Mouse (Mus musculus) right cerebral cortex, postnatal 25 days (tissue): Measurements from ENCODE around the gene Hltf.
"Not testable (repeated sequence)": the region's sequence is repeated elsewhere in the genome, so short reads cannot be mapped to it uniquely, and the experiment has no call there.

Experiments
- DNase-seq: peaks from one replicate; pipeline ENCODE4 v3.0.0; 2022

Hltf gene

DNA sequence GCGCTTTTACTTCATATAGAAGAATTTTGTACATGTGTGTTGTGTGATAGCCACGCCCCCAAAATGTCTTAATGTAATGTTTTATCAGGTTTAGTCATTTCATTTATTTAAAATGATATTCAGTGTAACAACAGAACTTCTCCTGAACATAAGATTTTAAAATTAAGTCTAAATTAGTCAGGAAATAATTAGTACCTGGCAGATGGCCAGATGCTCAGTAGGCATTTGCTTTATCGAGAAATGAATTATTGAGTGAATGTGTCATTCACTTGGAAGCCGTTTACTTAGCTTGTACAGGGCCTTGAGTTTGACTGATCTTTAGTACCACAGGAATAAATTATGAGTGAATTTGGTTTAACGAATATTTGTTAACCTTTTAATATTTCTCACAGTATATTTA is 51.3 kb downstream of the Hltf start:
- DNase-seq = no peak

DNA sequence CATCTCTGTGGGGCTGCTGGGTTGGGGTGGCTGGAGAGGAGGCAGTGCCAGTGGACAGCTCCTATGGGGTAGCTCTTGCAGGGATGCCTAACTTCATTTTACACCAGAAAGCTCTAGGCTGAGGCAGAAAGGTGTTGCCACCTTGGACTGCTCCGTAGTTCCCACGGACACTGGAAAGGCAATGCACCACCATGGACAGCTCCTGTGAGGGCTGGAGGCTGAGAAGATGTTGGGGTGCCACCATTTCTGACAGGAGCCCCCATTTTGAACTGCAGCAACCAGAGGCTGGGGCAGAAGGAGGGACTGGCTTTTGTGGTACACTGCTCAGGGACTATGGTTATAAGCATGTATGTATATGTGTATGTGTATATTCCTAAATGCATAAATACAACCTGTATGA is 54.3 kb downstream of the Hltf start:
- DNase-seq = no peak

DNA sequence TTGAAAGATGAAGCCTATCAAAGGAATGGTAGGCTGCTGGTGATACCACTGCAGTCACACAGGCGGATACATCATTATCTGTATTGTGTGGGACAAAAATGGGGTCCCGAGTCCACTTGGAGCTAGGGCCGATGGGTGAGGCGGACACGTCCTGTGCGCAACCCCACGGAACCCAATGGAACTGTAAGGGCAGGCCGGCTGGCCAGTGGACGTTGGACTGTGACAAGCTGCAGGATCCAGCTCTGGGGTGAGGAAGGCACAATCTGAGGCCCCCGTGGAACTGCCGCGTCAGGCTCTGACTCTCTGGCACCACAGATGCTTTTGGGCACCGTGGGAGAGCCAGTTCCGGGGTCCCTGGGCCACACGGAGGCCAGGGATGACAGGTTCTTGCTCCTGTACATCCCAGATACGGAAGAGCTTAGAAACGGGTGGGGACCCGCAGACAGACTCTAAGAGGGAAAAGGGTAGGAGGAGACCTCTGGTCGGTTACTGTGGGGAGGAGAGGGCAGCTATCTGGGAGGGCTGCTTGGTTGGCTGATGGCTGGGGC is 61.5 kb downstream of the Hltf start:
- DNase-seq = no peak

DNA sequence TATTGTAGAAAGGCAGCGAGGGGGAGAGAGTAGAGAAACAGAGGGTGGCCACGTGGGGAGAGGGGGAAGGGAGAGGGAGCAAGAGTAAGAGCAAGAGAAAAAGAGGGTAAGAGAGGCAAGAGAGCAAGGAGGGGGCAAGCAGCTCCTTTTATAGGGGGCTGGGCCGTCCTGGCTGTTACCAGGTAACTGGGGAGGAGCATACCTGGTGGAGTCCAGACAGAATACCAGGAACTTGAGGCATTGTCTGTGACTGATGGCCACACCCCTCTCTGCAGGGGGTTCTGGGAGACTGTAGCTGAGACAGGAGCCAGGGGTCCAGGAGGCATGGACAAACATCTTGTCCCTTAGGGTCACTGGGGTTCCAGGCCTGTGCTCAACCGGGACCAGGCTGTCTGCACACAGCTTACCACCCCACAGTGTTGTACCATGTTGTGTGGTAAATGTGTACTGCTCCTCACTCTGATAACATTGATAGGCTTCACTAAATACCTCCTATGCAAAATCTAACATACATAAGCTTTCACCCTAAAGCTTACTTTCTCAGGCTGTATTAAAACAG is 62.2 kb downstream of the Hltf start:
- no peak for DNase-seq

DNA sequence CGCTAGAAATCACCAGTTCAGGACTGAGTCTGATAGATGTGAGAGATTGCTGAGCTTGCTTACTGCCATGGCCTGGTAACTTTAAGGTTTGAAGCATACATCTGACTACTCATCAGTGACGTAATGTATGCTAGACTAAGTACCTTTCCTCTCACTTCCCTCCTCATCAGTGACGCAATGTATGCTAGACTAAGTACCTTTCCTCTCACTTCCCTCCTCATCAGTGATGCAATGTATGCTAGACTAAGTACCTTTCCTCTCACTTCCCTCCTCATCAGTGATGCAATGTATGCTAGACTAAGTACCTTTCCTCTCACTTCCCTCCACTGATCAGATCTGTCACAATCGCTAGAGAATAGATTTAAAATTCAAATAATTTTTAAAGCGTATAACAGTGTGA is 64.0 kb downstream of the Hltf start:
- not testable (repeated sequence) for DNase-seq

DNA sequence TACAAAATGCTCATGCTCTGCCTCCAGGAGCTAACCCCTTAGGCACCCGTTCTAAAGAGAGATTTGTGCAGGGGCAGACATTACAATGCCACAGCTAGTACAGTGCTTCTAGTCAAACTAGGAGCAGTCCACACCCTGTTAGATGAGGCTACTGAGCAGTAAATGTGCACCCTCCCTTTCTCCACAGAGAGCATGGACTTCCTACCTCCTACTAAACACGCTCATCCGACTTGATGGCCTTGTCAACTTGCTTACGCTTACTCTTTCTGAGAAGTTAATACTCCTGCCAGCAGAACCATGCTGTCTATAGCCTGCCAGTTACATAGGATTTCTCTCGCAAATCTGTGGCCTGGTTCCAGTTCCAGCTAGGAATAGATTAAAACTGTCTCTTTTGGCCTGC is 68.0 kb downstream of the Hltf start:
- no peak for DNase-seq

DNA sequence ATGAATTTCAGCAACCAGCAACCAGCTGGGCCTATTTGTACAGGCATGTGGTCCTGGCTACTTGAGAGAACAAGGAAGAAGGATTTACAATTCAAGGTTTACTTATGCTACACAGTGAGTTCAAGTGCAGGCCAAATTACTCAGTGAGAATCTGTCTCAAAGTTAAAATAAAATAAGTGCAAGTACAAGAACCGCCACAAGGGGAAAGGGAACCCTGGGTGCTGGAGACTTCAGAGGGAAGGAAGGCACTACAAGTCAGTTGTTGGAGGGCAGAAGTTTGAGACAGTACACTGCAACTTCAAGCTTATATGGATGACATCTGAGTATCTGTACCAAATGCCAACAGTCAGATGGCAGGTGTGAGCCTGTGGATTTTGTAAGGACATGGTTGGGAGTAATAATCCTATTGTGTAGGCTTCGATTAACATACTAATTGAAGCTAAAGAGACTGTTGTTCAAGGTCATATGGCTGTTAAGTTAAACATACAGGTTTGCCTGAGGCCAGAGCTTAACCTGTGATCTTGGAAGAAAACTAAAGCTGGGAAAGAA is 69.5 kb downstream of the Hltf start:
- DNase-seq = no peak

DNA sequence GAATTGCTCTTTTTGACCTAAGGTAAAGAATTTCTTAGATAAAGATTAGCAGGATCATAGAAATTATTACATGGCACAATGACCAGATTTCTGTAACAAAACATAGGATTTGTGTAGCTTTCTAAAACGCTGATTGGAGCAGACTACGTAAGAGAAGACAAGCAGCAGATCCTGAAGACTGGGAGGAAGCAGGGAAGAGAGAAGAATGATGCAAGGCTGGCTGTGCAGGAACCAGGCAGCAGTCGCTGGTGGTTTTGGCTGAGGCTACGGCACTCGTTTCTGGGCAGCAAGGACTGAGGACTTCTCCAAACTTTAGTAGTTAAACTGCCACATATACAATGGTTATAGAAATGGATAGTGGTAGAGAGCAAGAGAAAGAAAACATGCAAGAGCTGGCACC is 71.9 kb downstream of the Hltf start:
- DNase-seq = no peak

DNA sequence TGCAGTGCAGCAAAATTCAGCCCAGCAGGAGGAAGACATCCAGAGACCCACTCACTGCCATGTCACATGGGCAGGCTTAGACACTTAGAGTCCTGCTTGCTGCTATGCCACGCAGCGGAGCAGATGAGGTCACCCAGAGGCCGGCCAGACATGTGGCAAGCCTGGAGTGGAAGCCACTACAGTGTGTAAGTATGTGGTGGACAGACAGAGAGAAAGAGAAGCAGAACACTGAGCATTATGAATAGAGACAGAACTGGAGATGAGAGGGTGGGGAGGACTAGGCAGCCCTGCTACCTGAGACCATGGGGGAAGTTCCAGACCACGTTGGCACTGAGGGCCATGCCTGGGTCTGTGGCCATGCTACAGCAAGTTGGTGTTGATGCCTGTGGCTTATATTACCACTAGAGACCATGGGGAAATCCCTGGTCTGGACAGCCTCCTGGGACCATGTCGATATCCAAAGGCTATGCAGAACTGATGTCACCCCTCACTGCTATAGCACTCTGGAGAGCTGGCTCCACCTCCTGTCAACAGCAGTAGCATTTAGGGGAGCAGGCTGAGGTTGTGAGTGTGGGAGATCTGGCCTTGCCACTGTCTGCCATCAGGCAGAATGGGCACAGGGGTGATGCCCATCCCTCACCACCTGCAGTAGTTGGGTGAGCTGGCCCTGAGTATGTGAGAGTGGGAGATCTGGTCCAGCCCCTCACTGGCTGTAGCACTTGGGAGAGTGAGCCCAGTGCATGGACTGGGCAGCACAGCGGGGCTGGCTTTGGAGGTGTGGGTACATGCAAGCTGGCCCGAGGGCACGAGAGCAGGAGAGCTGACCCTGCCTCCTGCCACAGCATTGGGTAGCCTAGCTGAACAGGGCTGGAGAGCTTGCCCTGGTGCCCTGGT is 73.1 kb downstream of the Hltf start:
- no peak for DNase-seq

DNA sequence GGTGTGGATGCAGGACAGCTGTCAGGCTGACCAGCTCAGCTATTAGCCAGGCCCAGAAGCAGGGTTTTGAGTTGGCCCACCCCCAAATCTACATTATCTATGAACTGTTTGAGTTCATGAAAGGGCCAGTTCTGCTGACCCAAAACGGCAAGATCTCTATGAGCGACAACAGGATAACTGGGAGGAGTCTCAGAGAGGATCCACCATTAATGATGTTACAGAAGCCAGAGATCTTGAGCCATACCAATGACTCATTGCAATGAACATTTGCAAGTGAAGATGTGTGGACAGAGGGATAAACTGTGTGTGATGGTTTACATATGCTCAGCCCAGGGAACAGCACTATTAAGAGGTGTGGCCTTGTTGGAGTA is 73.7 kb downstream of the Hltf start:
- DNase-seq = no peak

DNA sequence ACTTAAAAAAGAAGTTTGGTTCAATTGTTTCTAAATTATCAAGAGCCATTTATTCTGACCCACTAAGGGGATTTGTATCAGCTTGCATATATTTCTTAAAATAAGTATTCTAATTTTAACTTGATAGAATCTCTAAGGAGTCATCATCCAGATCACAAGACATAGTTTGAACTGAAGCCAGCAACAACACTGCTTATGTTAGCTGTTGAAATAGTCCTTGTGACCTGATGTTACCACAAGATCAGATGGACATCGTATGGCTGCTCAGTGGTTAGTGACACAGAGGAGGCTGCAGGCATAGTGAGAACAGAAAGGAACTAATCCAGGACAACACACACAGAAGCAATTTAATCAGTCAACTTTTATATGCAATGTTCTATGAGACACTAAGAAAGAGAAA is 75.1 kb downstream of the Hltf start:
- DNase-seq = no peak

DNA sequence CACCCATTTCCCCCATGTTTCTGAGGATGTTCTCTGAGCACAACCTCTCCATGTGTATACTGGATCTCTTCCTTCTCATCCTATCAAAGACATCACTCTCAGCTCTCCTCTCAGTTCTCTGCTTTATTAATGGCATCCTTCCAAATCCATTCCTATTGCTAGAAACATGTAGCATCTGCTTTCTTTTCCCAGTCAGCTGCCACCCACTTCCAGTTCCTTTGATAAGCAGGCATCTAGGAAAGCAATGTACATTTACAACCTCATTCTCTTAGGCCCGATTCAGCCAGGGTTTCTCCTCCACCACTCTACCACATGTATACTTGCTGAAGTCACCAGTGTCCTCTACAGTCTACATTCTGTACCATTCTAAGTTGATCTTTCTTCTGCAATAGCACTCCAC is 76.1 kb downstream of the Hltf start:
- DNase-seq = no peak

DNA sequence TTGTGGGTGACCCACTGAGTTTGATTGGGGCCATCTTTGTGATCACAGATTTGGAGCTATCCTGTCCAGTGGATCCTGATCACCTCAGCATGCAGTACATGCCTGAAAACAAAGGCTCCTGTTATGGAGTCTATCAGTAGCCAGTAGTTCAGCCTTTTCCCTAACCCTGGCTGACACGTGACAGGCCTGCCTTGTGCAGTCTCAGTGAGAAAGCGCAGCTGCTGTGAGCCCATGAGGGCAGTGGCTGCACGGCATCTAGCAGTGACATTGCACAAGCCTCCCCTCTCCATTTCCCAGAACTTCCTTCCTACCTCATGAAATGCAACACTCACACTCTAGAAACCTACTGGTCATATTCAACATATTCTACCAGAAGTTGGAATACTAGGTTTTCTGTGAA is 76.9 kb downstream of the Hltf start:
- no peak for DNase-seq

DNA sequence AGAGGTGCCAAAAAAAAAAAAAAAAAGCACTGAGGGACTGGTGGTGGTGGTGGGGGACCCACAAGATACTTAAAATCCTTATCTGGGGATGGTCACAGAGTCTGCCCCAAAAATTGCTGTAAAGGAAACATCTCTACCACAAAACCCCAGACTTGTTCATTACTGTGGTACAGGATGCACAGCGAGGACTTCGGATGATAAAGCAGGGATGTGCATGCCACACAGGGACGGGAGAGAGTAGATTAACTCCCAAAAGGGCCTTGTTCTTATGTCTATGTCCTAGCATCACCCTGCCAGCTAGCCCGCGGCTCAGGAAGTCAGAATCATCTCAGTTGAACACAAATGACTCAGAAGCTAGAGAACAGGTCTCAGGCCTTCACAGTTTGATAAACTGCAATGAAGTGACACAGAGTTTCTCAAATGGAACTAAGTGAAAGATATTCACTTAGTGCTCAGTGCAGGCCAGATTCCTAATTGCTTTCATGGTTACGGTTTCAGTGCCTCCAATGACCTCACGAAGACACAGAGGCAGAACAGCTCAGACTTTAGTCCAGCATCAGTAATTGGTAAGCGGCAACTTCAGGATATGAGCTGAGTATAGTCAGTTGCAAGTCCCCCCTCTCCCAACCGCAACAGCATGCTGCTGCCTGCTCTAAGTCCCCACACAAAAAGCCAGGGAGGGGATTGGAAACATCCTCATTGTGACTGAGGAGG is 79.4 kb downstream of the Hltf start:
- DNase-seq = no peak

DNA sequence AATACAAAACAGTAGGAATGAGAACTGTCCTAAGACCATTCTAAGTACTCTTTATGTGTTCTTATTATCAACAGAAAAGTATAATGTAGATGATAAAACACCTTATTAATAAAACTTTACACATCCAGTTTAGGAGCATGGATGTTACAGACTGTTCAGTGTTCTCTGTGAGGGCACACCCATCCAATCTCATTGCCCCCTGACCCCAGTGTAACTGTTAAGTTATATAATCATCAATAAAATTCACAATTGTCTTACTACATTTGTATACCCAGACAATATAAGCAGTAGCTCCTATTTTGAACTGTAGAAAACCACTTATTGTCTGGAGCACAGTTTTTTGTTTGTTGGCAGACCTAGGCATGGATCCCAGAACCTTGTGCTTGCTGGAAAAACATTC is 83.6 kb downstream of the Hltf start:
- no peak for DNase-seq

DNA sequence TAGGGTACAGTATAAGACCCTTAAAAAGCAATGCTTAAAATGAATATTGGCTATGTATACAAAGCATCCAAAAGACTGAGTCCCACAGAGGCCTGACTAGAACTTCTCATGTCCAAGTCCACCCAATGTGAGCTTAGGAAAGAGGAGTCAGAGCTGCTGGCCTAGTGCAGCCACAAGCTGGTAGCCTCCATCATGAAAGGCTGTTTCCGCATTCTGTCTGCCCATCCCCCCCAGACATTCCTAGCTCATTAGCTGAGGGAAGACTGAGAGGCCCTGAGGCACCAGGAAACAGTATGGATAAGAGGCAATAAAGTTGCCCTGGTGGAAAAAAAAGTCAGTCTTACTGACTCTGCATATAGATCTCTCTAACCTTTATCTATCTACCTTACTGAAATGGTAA is 84.1 kb downstream of the Hltf start:
- DNase-seq = no peak

DNA sequence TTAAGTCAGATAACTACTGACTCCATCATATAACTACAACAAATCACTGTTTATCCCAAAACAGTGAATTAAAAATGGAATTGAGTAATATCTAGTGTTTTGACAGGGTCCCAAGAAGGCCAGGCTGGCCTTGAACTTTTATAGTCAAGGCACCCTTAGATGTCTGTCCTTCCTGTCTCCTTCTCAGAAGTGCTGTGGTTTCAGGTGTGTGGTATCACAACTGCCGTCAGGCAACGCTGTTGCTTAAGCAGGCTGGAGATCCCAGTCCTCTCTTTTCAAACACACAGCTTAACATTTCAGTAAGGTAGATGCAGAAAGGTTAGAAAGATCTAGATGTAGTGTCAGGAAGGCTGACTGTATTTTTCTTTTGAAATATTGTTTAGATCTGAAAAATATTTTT is 84.5 kb downstream of the Hltf start:
- DNase-seq = no peak

DNA sequence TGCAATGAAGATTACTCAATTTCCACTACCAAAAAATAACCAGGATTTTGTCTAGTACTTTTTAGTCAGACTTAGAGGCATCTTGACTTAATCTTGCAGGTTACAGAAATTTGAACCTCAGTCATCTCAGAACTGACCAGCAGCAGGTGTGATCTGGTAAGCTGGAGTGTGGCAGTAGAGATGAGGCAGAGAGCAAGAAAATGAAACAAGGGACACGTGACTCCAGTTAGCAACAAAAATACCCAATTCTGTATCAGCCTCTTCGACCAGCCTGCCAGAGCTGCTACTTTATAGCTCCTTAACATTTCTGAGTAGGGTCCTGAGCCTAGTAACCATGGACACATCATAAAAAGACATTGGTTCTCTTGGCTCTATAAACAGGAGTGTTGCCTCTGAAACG is 85.0 kb downstream of the Hltf start:
- DNase-seq = no peak

DNA sequence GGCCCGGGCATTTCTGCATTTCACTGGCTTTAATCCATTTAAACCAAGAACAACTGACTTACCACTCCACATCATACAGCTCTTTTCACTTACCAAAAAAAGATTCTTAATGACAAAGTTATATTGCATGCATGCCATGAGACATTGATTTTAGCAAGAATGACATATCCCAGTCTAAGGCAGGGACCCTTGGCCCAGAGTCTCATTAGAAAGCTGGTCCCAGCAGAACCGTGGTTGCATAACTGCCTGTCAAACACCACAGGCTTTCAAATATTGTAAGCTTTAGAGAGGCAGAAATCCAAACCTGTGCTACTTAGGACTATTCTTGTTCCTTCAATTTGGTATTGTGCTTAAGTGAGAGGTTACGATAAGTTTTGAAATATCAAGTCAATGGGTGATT is 86.1 kb downstream of the Hltf start:
- no peak for DNase-seq

DNA sequence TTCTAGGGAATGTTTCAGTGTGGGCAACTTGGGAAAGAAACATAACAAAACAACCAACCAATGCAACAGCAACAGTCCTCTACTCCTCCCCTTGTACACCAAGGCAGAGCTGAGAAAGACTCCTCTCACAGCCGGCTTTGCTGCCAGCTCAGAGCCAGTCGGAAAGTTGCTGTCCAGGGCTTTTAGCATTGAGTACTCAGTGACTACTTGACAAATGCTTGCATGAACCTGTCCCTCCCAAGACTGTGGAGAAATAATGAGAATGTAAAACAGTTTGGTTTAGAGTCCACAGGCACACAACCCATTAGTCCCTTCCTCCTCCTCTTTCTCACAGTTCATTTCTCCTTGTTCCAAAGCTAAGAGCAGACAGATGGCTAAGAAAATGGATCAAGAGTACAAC is 86.8 kb downstream of the Hltf start:
- DNase-seq = no peak

DNA sequence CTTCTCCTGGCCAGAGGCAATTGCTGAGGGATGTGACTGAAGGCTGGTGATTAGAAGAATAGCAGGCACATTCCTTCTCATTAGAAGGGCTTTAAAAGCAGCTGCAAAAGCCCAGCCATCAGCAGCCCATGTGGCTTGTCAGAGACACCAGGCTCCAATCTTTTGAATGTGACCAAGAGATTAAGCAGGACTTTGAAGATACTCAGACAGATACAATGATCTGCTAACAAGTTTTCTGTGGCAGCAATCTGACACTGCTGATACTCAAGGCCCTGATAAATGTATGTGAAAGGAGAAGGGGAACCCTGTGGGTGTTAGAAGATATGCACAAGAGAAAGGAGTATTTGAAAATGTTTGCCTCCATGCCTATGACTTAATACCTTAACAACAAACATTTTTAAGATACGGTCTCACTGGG is 88.1 kb downstream of the Hltf start:
- DNase-seq = no peak

DNA sequence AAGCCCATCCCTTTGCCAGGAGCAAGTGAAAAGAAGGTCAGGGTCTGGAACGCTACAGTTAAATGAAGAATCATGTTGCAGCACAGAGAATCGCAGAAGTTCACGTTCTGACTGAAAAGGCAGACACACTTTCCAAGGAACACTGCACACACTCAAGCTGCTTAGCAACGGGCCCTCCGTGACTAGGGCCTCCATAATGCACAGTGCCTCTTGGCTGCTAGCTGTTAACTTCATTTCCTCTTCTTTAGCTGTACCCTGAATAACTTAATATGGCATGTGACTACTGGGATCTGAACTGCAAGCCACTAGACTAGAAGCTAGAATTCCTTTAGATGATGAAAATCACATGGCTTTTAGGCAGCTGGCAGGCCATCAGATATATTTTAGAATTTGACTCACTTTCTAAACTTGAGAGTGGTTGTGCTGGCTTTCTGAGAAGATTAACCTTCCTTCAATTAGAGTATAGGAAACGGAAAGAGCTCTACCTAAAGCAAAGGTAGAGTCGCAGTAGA is 89.3 kb downstream of the Hltf start:
- no peak for DNase-seq

DNA sequence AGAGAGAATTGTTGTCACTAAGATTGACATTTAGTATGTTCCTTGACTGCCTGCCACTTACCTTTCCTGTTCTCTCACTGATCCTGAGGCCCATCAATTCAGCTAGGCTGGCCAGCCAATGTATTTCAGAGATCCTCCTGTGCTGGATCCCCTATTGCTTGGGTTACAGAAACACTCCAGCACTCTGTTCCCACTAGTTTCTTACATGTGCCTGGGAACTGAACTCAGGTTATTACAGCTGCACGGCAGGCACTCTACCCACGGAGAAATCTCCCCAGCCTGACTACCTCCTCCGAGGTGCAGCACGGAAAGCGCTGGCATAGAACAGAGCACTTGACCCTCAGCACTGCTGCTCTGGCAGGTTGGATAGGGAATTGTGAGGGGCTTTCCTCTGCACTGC is 90.0 kb downstream of the Hltf start:
- DNase-seq = no peak

DNA sequence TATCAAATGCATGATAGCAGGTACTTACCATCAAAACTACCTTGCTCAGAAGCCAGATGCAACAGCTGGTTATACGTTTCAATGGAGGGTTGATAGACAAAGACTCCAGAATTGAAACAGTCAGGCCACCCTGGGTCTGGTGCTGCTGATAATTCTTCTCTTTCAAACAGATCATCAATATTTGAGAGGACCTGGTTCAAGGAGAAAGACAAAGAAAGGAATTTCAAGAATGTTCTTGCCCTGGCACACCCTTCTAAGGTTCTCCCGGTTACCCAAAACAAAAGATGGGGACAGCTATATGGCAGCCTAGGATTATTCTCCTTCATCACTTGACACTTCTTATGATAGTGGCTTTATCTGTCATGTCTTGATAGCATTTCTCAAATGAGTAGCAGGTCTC is 92.9 kb downstream of the Hltf start:
- no peak for DNase-seq
